Mouse (Mus musculus): Measurements from ENCODE around the gene 2310022B05Rik. TPM values are rescaled to one million over a fixed set of nuclear protein-coding genes. Genes with fewer than 3 reads are reported as not detected.

Gene 2310022B05Rik
- total RNA-seq, 2 experiments from 2014 or later: 13.7 to 14.0 TPM

DNA sequence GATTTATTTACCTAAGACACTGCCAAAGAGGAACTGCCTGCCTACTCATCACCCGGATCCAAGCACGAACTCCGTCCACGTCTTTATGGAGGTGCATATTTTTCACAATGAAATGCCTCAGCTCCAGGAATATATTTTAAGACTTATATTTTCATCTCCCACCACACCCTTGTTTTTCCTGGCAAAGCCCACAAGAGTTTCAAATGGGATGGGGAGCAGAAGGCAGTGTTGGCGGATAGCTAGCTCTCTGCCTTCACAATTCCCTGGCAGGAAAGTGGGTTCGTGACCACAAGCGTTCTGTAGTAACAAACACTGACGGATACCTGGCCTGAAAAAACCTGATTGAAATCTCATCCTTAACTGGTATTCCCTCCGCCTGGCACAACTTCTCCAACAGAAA lies 1.4 kb downstream of the 2310022B05Rik start:
- DNase-seq: no peak

DNA sequence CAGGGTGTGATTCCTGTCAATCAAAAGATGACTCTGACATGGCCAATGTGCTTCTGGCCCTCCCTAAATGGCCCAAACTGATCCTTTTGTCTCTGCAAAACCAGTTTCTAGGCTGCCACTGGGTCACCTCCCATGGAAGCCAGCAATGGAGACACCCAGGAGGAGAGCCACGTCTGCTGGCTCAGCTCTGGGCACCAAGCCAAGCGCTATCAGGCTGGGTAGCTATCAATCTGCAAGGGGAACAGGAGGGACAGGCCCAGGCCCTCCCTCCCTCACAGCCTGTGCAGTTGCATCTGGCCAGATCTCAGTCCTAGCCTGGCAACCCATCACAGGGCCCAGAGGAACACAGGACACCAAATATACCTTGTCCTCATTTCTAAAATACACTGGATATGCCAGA lies 4.8 kb downstream of the 2310022B05Rik start:
- DNase-seq: no peak

DNA sequence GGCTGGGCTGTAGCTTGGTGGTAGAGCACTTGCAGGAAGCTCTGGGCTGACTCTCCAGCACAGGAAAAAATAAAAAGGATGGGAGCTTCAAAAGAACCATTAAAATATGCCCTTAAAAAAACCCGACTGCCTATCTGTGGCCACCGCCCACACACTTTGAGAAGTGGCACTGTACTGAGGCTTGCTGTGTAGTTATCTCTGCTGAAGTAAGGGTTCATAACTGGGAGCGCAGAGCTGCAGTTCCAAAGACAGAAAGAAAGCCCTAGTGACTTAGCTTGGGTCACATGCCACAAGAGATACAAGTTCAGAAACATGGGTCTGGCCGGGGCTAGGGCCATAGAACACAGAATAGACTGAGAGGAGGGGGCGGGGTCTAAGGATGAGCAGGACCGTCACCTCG lies 5.2 kb downstream of the 2310022B05Rik start:
- DNase-seq: no peak

DNA sequence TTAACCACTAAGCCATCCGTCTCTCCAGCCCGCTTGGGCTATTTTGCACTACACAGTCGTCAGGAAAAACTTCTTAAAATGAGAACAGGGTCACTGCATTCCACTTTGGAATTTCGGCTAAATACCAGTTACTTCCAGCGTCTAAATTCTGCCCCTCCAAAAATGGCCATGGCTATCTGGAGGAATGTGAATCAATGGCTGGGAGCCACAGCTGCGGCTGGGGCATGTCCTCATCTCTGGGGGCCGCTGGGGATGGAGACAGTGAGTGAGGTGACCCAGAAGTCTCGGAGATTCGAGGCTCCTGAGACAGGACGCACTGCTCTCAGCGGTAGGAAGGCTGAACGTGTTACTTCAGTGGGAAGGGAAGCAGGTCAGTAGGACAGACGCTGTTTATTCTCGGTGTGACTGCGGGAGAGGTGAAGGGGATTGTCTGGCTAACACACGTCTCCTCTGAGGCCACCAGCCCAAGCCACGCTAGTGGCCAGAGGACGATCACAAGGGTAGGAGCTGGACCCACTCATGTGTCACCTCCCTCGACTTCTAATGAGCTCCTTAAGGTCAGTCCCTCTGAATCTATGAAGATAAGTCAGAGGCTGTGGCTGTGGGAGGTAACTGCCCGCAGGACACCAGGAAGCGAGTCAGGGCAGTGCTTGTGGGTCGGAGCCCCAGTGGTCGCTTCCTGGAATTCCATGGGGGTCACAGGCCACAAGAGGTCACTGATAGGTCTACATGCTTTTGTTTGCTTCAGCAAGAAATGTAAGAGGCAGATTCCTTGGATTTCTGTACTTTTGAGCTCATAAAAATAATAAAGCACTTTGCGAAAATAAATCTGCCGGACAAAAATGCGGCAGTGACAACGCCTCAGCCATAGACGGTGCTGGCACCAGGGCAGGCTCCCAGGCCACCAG lies 9.3 kb downstream of the 2310022B05Rik start:
- no peak for DNase-seq

DNA sequence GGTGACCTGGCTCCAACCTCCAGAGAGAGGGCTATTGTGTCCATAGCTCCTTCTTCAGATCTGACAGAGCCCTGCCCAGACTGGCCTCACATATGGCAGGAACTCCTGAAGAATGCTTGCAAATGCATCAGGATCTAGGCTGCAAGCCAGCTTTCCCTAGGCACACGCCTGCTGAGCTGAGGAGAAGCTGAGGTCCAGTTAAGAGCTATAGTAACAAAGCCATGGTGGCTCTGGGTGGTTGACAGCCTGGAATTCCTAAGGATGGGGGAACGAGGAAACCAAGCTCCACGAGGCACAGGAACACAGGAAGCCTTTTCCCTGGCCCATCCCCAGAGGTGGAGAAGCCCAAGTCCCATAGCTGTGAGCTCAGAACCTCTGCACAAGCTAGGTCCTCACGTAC lies 10.6 kb downstream of the 2310022B05Rik start:
- no peak for DNase-seq

DNA sequence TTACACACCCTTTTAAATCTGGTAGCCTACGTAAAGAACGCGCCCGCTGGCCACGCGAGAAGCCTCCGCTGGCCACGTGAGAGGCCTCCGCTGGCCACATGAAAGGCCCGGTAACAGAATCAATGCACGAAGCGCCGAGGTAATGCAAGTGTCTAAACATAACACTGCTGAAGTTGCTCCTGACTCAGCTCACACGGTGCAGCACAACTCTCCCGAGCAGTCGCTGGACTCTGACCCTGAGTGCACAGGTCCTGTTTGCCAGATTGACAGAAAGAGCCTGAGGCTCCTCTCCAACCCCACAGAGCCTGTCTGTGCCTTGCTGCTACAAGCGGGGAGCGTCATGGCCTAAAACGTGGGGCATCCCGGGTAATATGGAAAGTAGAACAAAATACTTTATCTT lies 11.4 kb downstream of the 2310022B05Rik start:
- no peak for DNase-seq

DNA sequence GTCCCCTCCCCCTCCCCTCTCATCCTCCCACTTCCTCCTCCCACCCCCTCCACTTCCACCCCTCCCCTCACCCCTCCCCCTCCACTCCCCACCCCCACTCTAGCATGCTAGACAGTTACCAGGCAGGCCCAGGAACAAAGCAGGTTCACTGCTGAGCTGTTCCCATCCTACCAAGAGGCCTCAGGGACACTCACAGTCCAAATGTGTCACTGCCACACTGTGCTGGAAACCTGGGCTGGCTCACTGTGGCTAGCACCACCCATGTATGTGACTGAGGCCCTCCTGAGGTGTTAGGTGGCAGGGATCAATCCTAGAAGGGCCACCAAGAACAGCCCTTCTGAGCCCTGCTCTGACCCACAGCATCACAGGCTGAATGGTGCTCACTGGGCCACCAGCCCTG lies 14.9 kb downstream of the 2310022B05Rik start:
- no peak for DNase-seq

DNA sequence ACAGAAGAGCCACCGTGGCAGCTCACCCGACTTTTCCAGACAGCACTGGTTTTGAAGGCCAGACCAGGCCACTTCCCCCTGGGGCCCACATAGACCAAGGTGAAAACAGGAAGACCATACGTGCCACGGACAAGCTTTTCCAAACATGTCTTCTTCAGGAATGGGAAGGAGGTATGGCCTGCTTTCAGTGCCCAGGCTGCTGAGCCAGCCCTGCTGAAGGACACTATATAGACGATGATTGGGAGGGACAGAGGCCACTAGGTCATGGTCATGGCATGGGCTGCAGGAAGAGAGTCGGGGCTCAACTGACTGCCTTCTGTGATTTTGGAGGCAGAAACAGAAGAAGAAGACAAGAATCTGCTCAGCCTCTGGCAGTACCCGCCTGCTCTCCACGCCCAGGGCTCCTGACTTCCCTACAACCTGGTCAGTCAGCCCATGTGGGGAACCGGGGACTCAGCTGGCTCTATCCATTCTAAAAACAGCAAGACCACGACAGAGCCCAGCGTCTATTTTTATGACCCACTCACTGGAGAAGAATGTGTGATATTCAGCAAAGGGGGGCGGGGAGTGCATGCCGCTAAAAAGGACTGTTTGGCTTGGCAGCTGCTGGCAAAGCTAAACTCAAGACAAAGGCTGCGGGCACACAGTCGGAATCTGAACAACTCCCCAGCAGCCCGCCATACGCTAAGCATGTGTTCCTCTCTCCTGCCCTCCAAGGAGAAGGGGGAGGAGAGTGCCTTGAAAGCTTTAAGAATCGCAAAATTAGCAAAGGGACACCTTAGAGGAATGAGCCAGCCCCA lies 19.4 kb downstream of the 2310022B05Rik start:
- no peak for DNase-seq

DNA sequence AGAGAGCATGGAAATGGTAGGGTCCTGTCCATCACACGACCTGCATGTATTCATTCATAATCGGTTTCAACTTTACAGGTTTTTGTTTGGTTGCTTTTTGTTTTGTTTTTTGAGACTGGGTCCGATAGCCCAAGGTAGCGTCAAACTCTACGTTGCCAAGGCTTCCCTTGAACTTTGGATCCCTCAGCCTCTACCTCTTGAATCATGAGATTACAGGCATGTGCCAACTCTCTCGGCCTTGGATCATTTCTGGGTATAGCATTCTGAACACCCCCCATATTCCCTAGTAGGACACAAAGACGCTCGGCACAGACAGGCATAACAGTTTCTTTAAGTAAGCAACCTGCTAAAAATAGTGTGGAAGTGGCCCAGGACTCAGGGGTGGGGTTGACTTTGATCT lies 21.6 kb downstream of the 2310022B05Rik start:
- no peak for DNase-seq

DNA sequence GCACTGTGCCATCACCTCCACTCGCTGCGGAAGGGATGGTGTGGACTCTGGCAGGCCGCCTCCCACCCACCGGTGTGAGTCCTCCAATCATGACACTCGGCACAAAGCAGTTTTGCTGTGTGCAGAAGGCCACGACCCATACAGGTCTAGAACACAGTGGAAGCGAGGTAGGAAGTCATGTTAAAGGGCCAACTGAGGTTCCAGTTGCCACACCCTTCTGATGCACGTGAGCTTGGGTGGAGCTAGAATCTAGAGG lies 28.0 kb downstream of the 2310022B05Rik start:
- DNase-seq: no peak

DNA sequence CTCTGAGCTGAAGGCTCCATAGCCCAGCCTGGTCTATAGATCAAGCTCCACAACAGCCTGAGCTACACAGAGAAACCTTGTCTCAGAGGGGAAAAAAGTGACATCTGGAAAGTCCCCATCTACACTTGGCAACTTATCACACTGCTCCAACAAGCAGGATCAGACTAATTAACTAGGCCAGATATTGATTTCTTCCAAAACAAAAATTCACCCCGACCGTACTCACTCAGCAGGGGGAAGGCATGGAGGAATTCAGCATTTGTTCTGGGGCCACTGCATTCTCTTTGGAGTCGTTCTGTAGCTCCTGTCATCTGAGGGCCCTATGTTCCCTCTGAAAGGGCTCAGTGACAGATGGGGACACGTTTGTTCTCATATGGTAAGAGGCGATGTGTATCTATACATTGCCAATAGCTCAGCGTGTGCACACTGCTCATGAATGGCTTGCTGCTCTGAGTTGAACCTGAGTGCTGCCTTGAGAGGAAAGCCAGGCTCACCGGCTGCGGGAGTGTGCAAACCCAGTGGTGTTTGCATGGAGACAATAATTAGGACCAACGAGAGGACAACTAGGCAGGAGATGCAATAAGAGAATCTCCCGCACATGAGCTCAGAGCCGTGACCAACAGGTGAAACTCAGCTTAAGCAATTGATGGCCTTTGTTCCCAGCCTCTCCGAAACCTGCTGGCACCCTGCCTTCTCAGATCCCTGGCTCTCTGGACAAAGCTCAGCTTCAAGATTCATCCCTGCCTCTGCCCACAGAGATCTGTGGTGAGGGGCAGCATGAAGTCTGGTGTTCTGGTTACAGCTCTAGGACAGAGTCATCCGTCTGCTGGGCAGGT lies 28.5 kb downstream of the 2310022B05Rik start:
- no peak for DNase-seq

DNA sequence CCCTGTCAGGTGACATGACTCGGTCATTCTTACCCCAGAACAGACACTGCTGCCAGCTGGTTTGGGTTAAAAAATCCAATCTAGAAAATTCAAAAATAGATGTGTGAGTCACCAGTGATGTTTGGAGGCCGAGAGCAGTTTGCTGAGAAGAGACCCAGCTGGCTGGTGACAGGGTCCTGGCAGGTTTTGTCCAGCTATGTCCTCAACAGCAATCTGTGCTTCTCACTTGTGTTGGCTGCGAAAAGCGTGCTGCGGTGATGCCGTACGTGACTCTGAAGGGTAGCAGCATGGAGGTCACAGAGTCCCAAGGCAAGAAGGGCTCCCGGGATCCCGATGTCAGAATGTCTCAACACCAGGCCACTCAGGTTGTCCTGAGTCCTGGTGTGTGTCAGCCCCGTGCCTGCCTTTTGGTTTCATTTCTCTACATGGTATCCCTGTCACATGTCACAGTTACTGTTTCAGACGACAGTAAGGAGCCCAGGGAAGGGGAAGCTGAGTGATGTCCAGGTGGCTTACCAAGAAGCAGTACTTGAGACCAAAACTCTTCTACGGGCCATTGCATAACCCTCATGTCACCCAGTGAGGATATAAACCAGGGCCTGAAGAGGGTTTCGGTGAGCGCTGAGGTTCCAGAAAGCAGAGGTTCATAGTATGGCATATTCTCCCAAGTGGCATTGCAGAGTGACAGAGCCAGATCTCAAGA lies 30.0 kb downstream of the 2310022B05Rik start:
- peak; percentile 57 for DNase-seq

DNA sequence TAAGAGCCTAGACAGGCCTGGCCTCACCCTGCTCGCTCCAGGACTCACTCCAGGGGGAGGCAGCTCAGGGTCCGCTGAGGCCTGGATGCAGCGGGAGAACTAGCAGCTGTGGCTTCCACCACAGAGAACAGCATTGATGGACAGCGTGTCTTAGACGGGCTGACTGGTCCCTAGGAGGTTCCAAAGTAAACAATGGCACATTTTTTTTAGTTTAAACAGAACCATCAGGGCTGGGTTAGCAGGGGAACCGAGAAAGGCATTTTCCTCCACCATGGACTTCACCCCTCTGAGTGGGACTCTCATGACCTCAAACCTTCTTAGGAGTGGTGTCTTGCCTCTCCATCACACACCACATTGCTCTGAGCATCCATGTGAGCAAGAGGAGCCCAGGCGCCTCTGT lies 31.2 kb downstream of the 2310022B05Rik start:
- no peak for DNase-seq

DNA sequence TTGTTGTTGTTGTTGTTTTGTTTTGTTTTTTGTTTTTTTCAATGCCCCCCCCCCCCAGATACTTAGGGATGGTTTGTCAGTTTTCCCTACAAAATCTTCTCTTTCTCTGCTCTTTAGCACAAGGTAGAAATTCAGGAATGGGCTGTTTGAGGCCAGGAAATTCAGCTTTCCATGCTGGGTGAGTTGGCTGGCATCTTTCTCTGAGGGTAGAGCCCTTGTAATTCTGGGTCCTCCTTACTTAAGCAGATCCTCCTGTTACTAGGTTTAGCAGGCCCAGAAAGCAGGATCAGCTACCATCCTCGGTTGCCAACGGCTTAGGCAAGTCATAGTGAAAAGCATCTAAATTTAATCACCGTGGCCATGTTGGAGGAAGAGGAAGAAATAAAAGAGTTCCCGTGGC lies 32.3 kb downstream of the 2310022B05Rik start:
- DNase-seq: no peak

DNA sequence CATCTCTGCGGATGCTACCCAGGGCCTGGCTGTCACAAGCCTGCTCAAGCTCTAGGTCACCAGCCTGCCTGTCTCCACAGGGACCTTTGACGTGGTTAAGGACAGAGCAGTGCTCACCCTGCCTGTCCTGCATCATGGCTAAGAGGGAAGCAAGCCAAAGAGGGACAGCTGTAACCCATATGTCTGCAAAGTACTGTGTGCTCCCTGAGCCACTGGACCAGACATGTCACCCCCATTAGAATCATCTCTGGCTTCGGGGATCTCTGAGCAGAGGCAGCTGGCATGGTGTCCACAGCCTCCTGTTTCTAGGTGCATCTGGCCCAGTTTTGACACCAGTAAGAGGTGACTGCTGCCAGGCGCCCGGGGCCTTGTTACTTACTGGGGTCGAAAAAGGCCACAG lies 32.7 kb downstream of the 2310022B05Rik start:
- peak; percentile 27 for DNase-seq

DNA sequence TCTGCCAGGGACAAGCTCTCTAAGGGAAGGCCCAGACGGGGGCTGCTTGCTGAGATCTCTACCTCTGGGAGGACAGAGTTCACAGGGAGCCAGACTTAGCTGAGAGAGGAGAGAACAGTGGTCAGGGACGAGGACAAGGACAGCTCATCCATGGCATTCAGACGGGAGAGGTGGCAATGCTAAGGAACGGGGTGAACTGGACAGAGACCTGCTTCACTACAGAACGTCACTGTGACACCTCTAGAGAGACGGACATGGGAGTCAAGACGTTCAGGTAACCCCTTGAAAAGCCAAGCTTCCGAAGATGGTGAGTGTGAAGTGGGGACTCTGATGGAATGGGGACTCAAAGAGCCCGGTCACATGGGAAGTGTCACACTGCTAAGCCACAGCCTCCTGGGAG lies 36.9 kb downstream of the 2310022B05Rik start:
- DNase-seq: no peak

DNA sequence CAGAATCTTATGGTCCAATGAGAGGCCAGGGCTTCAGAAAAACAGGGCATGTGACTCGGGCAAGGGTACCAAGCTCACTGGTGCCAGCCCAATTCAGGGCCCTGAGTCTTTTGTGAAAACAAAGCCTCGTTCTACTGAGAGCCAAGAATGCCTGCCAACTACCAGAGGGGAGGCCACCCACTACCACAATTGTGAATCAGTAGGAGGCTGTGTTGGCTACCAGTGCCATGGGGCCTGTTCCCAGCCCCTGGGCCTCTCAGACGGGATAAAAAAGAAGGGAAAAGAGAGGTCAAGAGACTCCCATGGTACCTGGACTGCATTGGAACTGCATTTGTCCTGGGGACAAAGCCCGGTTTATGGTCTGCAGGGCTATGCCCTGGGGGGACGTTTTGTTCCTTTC lies 41.9 kb downstream of the 2310022B05Rik start:
- DNase-seq: no peak

DNA sequence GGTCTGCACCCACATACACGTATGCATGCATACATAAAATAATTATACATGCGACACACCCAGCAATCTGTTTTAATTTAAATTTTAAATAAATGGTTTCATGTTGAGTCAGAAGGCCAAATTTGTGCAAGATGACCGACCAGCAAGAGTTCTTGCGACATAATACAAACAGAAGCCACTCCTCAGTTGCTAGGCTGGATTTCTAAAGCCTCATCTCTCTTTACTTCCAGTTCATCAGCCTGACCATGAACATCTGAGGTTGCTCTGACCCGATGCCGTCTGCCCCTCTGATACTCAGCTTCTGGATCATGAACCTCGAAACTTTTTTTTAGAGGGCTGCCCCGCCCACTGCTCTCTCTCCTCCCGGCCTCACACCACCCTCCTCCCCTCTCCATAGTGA lies 44.9 kb downstream of the 2310022B05Rik start:
- DNase-seq: no peak

DNA sequence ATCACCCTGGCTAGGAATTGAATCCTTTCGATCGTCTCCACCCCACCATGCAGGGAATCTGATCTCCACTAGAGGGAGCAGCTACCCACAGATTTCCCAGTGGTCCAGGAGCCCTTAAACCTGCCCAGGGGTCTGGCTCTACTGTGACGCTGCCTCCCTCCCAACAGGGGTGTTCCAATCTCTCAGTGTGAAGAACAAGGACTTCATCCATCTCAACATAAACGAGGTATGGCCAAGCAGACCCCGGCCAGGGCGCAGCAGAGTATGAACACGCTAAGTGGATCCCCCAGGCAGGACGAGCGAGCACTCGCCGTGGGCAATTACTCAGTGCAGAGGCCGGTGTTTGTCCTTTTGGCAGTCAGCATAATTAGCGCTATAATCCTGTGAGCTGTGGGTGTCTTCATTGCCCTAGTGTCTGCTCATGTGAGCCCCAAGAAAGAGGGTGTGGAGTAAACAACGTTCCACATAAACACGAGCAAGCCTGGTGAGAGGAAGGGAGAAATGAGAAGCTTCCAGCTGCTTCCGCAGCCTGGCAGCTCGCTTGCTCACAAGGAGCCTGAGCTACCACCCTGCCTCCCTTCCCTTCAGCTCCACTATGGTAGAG lies 45.8 kb downstream of the 2310022B05Rik start:
- peak; percentile 54 for DNase-seq

DNA sequence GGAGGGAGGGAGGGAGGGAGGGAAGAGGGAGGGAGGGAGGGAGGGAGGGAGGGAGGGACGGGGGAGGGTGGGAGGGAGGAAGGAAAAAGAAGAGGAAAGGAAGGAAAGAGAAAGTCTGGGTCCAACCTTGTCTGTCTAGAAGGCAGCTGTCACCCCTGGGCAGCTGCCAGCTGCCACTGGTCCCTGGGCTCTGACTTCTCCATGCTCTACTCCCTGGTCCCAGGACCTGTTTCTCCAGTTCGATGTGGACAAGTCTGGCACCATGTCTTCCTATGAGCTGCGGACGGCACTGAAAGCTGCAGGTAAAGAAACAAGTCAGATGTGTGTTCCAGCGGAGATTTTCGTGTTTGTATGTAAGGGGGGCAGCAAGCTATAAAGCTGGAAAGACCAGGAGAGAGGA lies 48.8 kb downstream of the 2310022B05Rik start:
- no peak for DNase-seq

DNA sequence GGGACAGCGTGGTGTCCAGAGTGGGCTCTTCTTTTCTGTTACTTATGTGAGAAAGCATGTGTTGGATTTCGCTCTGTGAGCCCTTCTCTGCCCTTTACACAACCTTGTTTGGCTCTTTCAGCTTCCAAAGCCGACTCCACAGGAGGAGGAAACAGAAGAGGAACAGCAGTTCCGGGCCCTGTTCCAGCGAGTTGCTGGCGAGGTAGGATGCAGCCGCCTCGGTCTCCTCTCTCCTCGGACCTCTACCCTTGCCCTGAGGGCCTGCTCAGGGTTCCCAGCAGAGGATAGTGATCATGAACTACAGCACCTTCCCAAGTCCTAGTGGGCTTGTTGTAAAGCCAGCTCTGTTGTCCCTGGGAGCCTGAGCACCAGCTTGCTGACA lies 54.2 kb downstream of the 2310022B05Rik start:
- no peak for DNase-seq

All from gastrocnemius, postnatal 25 days (tissue).